Mouse (Mus musculus): ENCODE results near the gene Dnmt3a. TPM values are rescaled to one million over a fixed set of nuclear protein-coding genes. Genes with fewer than 3 reads are reported as not detected.

The Dnmt3a gene
- total RNA-seq (2023), result 10 to 100 TPM; 20.0 to 30.1 TPM

GRCm38 (mm10) chr12:3805852-3806251 is at the start of gene Dnmt3a:
Gene Dnmt3a, plus strand, starts transcription at chr12:3806007.

GRCm38 (mm10) chr12:3954651-3955050 is 148.8 kb downstream of the Dnmt3a start, which contains the start of gene Pomc:
Gene Pomc, plus strand, starts transcription at chr12:3954951.

Other genes starting within 250 kb of the Dnmt3a start
- 10 to 100 TPM; 13.1 to 18.9 TPM for gene Dtnb, start 233.6 kb upstream of the Dnmt3a start, total RNA-seq (2023)
- gene Pomc, start 148.9 kb downstream of the Dnmt3a start, total RNA-seq (2023), result under 1 TPM; 0.96 to 0.97 TPM
- gene Efr3b, start 232.9 kb downstream of the Dnmt3a start, total RNA-seq (2023), result not detected

Data from neutrophil, adult 83 days (primary cell).